Mouse (Mus musculus): Measurements from ENCODE around the gene Casc1.

GRCm38 (mm10) chr6:145240285-145240684, 29.5 kb upstream of the Casc1 start:
- no peak for TF ChIP-seq CTCF (conservative IDR thresholded peaks at IDR 0.05; ENCODE audit: insufficient read depth, insufficient read length, low read depth, low read length)
- TF ChIP-seq POLR2A (IDR thresholded peaks at IDR 0.05; ENCODE audit: low read depth, low read length): no peak
